Mouse (Mus musculus): Measurements from ENCODE around the gene Peak1. TPM values are rescaled to one million over a fixed set of nuclear protein-coding genes. Genes with fewer than 3 reads are reported as not detected.

Peak1 gene
- polyA plus RNA-seq, 1 experiment from 2014 or later, result 4.5 TPM

DNA sequence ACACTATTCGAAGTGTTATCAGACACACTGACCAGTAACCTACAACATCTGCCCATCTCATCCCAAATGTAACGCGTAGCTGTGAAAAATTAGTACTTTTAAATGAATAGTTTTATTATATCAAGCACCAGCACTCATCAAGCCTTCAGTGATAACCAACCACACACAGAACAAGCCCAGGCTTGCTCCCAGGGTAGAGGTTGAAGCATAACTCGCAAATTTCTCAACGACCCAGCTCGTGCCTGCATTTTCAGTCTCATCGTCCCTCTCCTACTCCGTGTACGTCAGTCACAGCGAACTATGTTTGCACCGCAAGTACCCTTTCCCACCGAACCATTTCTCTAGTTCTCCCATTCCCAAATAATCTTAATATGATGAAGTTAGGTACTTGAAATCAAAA, 83.5 kb downstream of the Peak1 start:
- Histone ChIP-seq H3K4me3 (replicated peaks) (no peak overlapping the region), H3K36me3 (replicated peaks) (no peaks in the 10 kb centered on the region), H3K4me2 (no peak overlapping the region), H3K27ac (no peak overlapping the region), H3K4me1 (no peaks in the 10 kb centered on the region), H3K9ac (no peak overlapping the region), H3K27me3 (no peaks in the 10 kb centered on the region), H3K9me3 (no peaks in the 10 kb centered on the region)
- ATAC-seq (ENCODE audit: low FRiP score), result no peak
- whole genome bisulfite sequencing, result 91% methylated on average over 12 of the region's 12 CpGs

- H3K4me1 ChIP-seq, result no peaks in the 10 kb centered on the region
- ATAC-seq (ENCODE audit: low FRiP score), result no peak
- no peaks in the 10 kb centered on the region for H3K9me3 ChIP-seq
- H3K36me3 ChIP-seq (replicated peaks), result no peaks in the 10 kb centered on the region
- H3K4me2 ChIP-seq, result no peak overlapping the region
- no peak overlapping the region for H3K9ac ChIP-seq
- H3K27me3 ChIP-seq, result no peaks in the 10 kb centered on the region
- no peak overlapping the region for H3K4me3 ChIP-seq (replicated peaks)
- no peak overlapping the region for H3K27ac ChIP-seq
These were observed 85.1 kb downstream of the Peak1 start for GRCm38 (mm10) chr9:56332774-56333173.

DNA sequence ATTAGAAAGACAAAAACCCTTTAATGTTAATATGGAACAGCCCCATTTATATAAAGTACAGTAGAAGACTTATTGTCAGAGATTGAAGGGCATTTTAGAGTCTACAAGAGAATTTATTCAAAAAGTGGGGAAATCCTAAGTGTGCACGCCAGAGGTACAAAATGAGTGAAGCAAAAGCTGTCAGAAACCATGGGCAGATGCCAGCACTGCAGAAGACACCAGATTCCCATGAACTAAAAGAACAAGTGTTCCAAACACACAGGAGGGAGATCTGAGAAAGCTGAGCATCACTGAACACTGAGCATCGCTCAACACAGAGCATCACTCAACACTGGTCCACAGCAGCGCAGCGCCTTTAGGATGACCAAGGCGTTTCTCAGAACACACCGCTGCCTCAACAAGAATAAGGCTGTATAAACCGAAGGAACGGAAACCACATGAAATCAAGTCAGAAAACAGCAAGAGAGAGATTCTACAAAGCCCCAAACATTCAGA, 91.3 kb downstream of the Peak1 start:
- Histone ChIP-seq H3K27me3 (no peaks in the 10 kb centered on the region), H3K9ac (no peak overlapping the region), H3K9me3 (no peaks in the 10 kb centered on the region), H3K36me3 (replicated peaks) (no peaks in the 10 kb centered on the region), H3K4me1 (no peaks in the 10 kb centered on the region), H3K4me2 (no peak overlapping the region), H3K27ac (no peak overlapping the region), H3K4me3 (replicated peaks) (no peak overlapping the region)
- no peak for ATAC-seq (ENCODE audit: low FRiP score)
- 91% methylated on average over 8 of the region's 8 CpGs for WGBS

GRCm38 (mm10) chr9:56325725-56326124, 92.1 kb downstream of the Peak1 start:
- 94% methylated on average over 5 of the region's 5 CpGs for WGBS
- no peak overlapping the region for H3K4me2 ChIP-seq
- no peak overlapping the region for H3K4me3 ChIP-seq (replicated peaks)
- no peaks in the 10 kb centered on the region for H3K9me3 ChIP-seq
- no peak for ATAC-seq (ENCODE audit: low FRiP score)
- no peaks in the 10 kb centered on the region for H3K27me3 ChIP-seq
- H3K27ac ChIP-seq, result no peak overlapping the region
- no peak overlapping the region for H3K9ac ChIP-seq
- H3K4me1 ChIP-seq, result no peaks in the 10 kb centered on the region
- H3K36me3 ChIP-seq (replicated peaks), result no peaks in the 10 kb centered on the region

- Histone ChIP-seq H3K36me3 (replicated peaks) (no peaks in the 10 kb centered on the region), H3K4me2 (no peak overlapping the region), H3K9ac (no peak overlapping the region), H3K27ac (no peak overlapping the region), H3K4me1 (no peaks in the 10 kb centered on the region), H3K9me3 (no peaks in the 10 kb centered on the region), H3K4me3 (replicated peaks) (no peak overlapping the region), H3K27me3 (no peaks in the 10 kb centered on the region)
- WGBS, result 86% methylated on average over 16 of the region's 16 CpGs
- no peak for ATAC-seq (ENCODE audit: low FRiP score)
These were observed 93.1 kb downstream of the Peak1 start for GRCm38 (mm10) chr9:56324576-56325355.

DNA sequence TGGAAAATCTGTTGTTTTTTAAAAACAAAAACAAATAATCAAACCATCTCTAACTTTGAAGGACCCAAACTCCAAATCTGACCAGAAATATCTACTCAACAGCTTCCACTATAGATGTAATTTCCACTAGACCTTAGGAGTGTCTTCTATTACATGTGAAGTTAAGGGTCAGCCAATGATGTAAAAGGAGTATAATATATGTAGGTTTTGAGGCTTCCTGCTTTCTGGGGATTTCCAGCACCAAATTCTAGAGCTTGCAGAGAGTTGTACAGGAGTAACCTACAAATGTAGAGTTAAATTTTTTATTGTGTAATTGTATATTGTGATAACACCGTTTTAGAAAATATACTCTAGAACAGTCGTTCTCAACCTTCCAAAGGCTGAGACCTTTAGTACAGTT, 96.6 kb downstream of the Peak1 start:
- 88% methylated on average over 2 of the region's 2 CpGs for WGBS
- H3K27me3 ChIP-seq, result no peaks in the 10 kb centered on the region
- no peak overlapping the region for H3K4me2 ChIP-seq
- peaks cover 4% of the 10 kb centered on the region for H3K9me3 ChIP-seq
- no peak overlapping the region for H3K9ac ChIP-seq
- H3K27ac ChIP-seq, result no peak overlapping the region
- H3K4me3 ChIP-seq (replicated peaks), result no peak overlapping the region
- ATAC-seq (ENCODE audit: low FRiP score), result no peak
- H3K36me3 ChIP-seq (replicated peaks), result no peaks in the 10 kb centered on the region
- no peaks in the 10 kb centered on the region for H3K4me1 ChIP-seq

- WGBS, result 89% methylated on average over 3 of the region's 3 CpGs
- H3K4me3 ChIP-seq (replicated peaks), result no peak overlapping the region
- H3K36me3 ChIP-seq (replicated peaks), result no peaks in the 10 kb centered on the region
- H3K9ac ChIP-seq, result no peak overlapping the region
- no peak for ATAC-seq (ENCODE audit: low FRiP score)
- H3K9me3 ChIP-seq, result peaks cover 4% of the 10 kb centered on the region
- H3K4me1 ChIP-seq, result 0 out of 2 replicates have a peak, but pooled peaks cover 2% of the 10 kb centered on the region
- no peak overlapping the region for H3K4me2 ChIP-seq
- no peak overlapping the region for H3K27ac ChIP-seq
- H3K27me3 ChIP-seq, result no peaks in the 10 kb centered on the region
These were observed 103.5 kb downstream of the Peak1 start for GRCm38 (mm10) chr9:56314326-56314725.

GRCm38 (mm10) chr9:56309079-56309478, 108.8 kb downstream of the Peak1 start:
- H3K9ac ChIP-seq, result no peak overlapping the region
- 0 out of 2 replicates have a peak, but pooled peaks cover 4% of the 10 kb centered on the region for H3K4me1 ChIP-seq
- H3K4me3 ChIP-seq (replicated peaks), result no peak overlapping the region
- H3K27ac ChIP-seq, result no peak overlapping the region
- no peak for ATAC-seq (ENCODE audit: low FRiP score)
- no peaks in the 10 kb centered on the region for H3K27me3 ChIP-seq
- no peaks in the 10 kb centered on the region for H3K36me3 ChIP-seq (replicated peaks)
- 68% methylated on average over 2 of the region's 2 CpGs for WGBS
- H3K4me2 ChIP-seq, result no peak overlapping the region
- H3K9me3 ChIP-seq, result no peaks in the 10 kb centered on the region

GRCm38 (mm10) chr9:56304526-56304925, 113.3 kb downstream of the Peak1 start:
- no peaks in the 10 kb centered on the region for H3K27me3 ChIP-seq
- 52% methylated on average over 2 of the region's 2 CpGs for WGBS
- no peak overlapping the region for H3K4me3 ChIP-seq (replicated peaks)
- ATAC-seq (ENCODE audit: low FRiP score), result no peak
- peaks cover 10% of the 10 kb centered on the region; the same call in 1 of the 2 replicates for H3K4me1 ChIP-seq
- H3K36me3 ChIP-seq (replicated peaks), result no peaks in the 10 kb centered on the region
- H3K4me2 ChIP-seq, result no peak overlapping the region
- H3K9me3 ChIP-seq, result no peaks in the 10 kb centered on the region
- H3K27ac ChIP-seq, result no peak overlapping the region
- H3K9ac ChIP-seq, result no peak overlapping the region

DNA sequence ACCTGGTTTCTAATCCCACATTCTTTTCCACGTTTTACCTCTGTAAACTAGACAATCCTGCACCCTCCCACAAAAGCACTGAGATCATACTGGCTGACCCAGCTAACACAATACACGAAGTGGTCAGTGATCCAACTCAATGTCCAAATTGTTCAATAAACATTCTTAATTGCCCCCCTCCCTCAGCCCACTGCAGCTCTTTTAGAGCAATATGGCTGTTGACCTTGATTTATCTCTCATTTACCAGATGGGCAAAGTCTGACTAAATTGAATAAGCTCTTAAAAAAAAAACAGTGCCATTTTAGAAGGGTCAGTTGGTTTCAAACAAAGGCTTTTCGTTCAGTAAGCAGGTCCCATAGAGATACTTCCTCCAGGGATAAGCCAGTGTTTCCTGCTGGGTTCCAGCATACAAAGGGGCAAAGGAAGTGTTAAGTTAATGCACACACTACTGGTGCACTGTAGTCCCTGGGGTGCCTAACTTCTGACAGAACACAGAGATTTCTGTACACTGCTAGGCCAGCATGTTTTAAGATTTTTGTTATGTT, 114.9 kb downstream of the Peak1 start:
- H3K36me3 ChIP-seq (replicated peaks), result no peaks in the 10 kb centered on the region
- no peak overlapping the region for H3K9ac ChIP-seq
- no peak overlapping the region for H3K27ac ChIP-seq
- no peaks in the 10 kb centered on the region for H3K9me3 ChIP-seq
- ATAC-seq (ENCODE audit: low FRiP score), result no peak
- WGBS, result 7% methylated on average over 3 of the region's 3 CpGs
- no peaks in the 10 kb centered on the region for H3K27me3 ChIP-seq
- H3K4me1 ChIP-seq, result peaks cover 6% of the 10 kb centered on the region; the same call in 1 of the 2 replicates
- H3K4me2 ChIP-seq, result no peak overlapping the region
- H3K4me3 ChIP-seq (replicated peaks), result no peak overlapping the region

DNA sequence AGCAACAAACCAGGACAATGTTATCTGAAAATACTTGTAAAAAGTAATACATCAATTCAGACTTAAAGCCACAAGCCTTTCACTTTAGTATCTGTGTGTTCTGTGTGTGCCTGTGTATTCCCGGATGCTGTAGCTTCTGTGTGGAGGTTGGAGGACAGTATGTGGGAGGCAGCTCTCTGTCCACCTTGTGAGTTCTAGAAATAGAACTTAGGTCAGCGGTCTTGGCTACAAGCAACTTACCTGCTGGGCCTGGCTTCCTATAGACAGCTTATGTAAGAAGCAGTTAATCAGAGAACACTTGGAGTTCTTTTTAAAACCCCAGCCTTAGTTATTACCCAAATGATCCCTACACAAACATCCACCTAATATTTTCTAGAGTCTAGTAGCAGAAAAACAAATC, 127.8 kb downstream of the Peak1 start:
- no peaks in the 10 kb centered on the region for H3K36me3 ChIP-seq (replicated peaks)
- no peak for ATAC-seq (ENCODE audit: low FRiP score)
- no peak overlapping the region for H3K4me2 ChIP-seq
- no peaks in the 10 kb centered on the region for H3K4me1 ChIP-seq
- WGBS, result 96% methylated on average over 2 of the region's 2 CpGs
- H3K27me3 ChIP-seq, result no peaks in the 10 kb centered on the region
- no peak overlapping the region for H3K4me3 ChIP-seq (replicated peaks)
- no peak overlapping the region for H3K9ac ChIP-seq
- H3K27ac ChIP-seq, result no peak overlapping the region
- H3K9me3 ChIP-seq, result no peaks in the 10 kb centered on the region

DNA sequence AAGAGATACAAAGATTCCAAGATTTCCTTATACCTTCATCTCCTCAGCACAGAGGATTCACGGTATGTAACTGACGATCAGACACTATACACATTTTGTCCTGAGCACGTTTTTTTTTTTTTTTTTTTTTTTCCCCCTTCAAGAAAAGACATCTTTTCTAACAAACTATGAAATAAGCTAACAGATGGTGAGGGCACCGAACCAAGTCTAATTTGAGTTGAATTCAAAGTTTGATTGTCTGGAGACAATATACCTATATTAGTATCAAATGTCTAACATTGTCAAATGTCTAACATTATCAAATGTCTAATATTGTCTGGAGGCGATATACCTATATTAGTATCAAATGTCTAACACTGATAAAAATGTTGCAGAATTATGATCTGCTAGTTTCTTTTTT, 135.4 kb downstream of the Peak1 start:
- H3K4me3 ChIP-seq (replicated peaks), result no peak overlapping the region
- no peaks in the 10 kb centered on the region for H3K4me1 ChIP-seq
- H3K9me3 ChIP-seq, result no peaks in the 10 kb centered on the region
- no peak overlapping the region for H3K9ac ChIP-seq
- ATAC-seq (ENCODE audit: low FRiP score), result no peak
- no peak overlapping the region for H3K27ac ChIP-seq
- H3K27me3 ChIP-seq, result 0 out of 2 replicates have a peak, but pooled peaks cover 3% of the 10 kb centered on the region
- no peak overlapping the region for H3K4me2 ChIP-seq
- 78% methylated on average over 5 of the region's 5 CpGs for WGBS
- no peaks in the 10 kb centered on the region for H3K36me3 ChIP-seq (replicated peaks)

- no peaks in the 10 kb centered on the region for H3K27me3 ChIP-seq
- H3K9ac ChIP-seq, result no peak overlapping the region
- no peak overlapping the region for H3K27ac ChIP-seq
- H3K4me1 ChIP-seq, result no peaks in the 10 kb centered on the region
- H3K36me3 ChIP-seq (replicated peaks), result no peaks in the 10 kb centered on the region
- H3K4me3 ChIP-seq (replicated peaks), result no peak overlapping the region
- no peak for ATAC-seq (ENCODE audit: low FRiP score)
- 92% methylated on average over 3 of the region's 3 CpGs for WGBS
- no peak overlapping the region for H3K4me2 ChIP-seq
- H3K9me3 ChIP-seq, result no peaks in the 10 kb centered on the region
These were observed 144.3 kb downstream of the Peak1 start for GRCm38 (mm10) chr9:56273576-56273975.

Data from forebrain, embryonic 12.5 days (tissue).